Mouse (Mus musculus) retina, adult 2 months (tissue): ENCODE results near the gene Arhgef1.

Experiments
- DNase-seq: peaks from one replicate; pipeline ENCODE4 v3.0.0-alpha.2; 2012; ENCODE audit warnings: low read depth, low spot score

Arhgef1 gene

GRCm38 (mm10) chr7:24902630-24903443 lies at the start of gene Arhgef1:
Gene Arhgef1 (plus strand): TSS chr7:24902912.
- DNase-seq: no peak

- DNase-seq: no peak
Observed at GRCm38 (mm10) chr7:24853233-24853563, 49.5 kb upstream of the Arhgef1 start.

- DNase-seq: no peak
Observed at GRCm38 (mm10) chr7:24853695-24854094, 49.0 kb upstream of the Arhgef1 start.

- no peak for DNase-seq
Observed at GRCm38 (mm10) chr7:24856460-24857120, 46.1 kb upstream of the Arhgef1 start.

- DNase-seq: no peak
Observed at GRCm38 (mm10) chr7:24859234-24859633, 43.5 kb upstream of the Arhgef1 start.

- no peak for DNase-seq
Observed at GRCm38 (mm10) chr7:24861913-24862312, 40.8 kb upstream of the Arhgef1 start, which contains the start of gene Gm9844. Gene Gm9844 (plus strand): TSS chr7:24862213.

- DNase-seq: no peak
Observed at GRCm38 (mm10) chr7:24862853-24863252, 39.9 kb upstream of the Arhgef1 start.

- no peak for DNase-seq
Observed at GRCm38 (mm10) chr7:24864156-24864555, 38.6 kb upstream of the Arhgef1 start.

GRCm38 (mm10) chr7:24869080-24869479 lies 33.6 kb upstream of the Arhgef1 start:
- no peak for DNase-seq

GRCm38 (mm10) chr7:24869532-24870165 lies 33.1 kb upstream of the Arhgef1 start, which contains the start of the genes Lypd4 and Dmrtc2:
Gene Lypd4 (minus strand): TSS chr7:24869941.
Gene Dmrtc2 (plus strand): TSS chr7:24870057.
- DNase-seq: no peak

- DNase-seq: no peak
Observed at GRCm38 (mm10) chr7:24877588-24877987, 25.1 kb upstream of the Arhgef1 start.

- DNase-seq: no peak
Observed at GRCm38 (mm10) chr7:24879620-24880019, 23.1 kb upstream of the Arhgef1 start.

- DNase-seq: no peak
Observed at GRCm38 (mm10) chr7:24882416-24883199, 20.1 kb upstream of the Arhgef1 start.

- peak; percentile 99 for DNase-seq
Observed at GRCm38 (mm10) chr7:24883896-24884692, 18.6 kb upstream of the Arhgef1 start, which contains the start of gene Rps19. Gene Rps19 (plus strand): TSS chr7:24884371.

GRCm38 (mm10) chr7:24884693-24885291 lies 17.9 kb upstream of the Arhgef1 start:
- DNase-seq: no peak

GRCm38 (mm10) chr7:24885468-24886307 lies 17.0 kb upstream of the Arhgef1 start:
- no peak for DNase-seq

GRCm38 (mm10) chr7:24886308-24886633 lies 16.4 kb upstream of the Arhgef1 start:
- no peak for DNase-seq

GRCm38 (mm10) chr7:24887096-24887495 lies 15.6 kb upstream of the Arhgef1 start:
- no peak for DNase-seq

- DNase-seq: no peak
Observed at GRCm38 (mm10) chr7:24889431-24890220, 13.1 kb upstream of the Arhgef1 start.
